Mouse (Mus musculus) lung, embryonic 16.5 days (tissue): ENCODE measurements around the gene Cxcr5. TPM values are rescaled to one million over a fixed set of nuclear protein-coding genes. Genes with fewer than 3 reads are reported as not detected.

Experiments used
- ATAC-seq: fragments of 200-750 bp; cut with Nextera tagmentation; 2 replicates; pipeline ENCODE4 v1.8.0; 2017; ENCODE audit warnings: low read depth, mild to moderate bottlenecking, moderate library complexity
- H3K27ac ChIP-seq: fragments of 300-500 bp; sonication (generic); 2 replicates; pipeline ENCODE4 v1.5.1; 2014; ENCODE audit warnings: mild to moderate bottlenecking, control low read depth, low read length
- H3K27me3 ChIP-seq: fragments of 300-500 bp; sonication (generic); 2 replicates; pipeline ENCODE4 v1.6.1; 2014; ENCODE audit warnings: low read depth, low read length, mixed read lengths; ENCODE audit not compliant: control insufficient read depth, insufficient read depth
- H3K36me3 ChIP-seq: fragments of 300-500 bp; sonication (generic); 2 replicates; pipeline ENCODE4 v1.6.1; 2014; ENCODE audit warnings: low read length; ENCODE audit not compliant: control insufficient read depth, insufficient read depth
- H3K4me1 ChIP-seq: fragments of 300-500 bp; sonication (generic); replicated peaks from 2 replicates; pipeline ENCODE4 v1.6.1; 2014; ENCODE audit warnings: low read length, mixed read lengths; ENCODE audit not compliant: control insufficient read depth, insufficient read depth
- H3K4me2 ChIP-seq: fragments of 300-500 bp; sonication (generic); 2 replicates; pipeline ENCODE4 v1.6.1; 2014; ENCODE audit warnings: low read depth, low read length, control low read depth
- H3K4me3 ChIP-seq: fragments of 300-500 bp; sonication (generic); 2 replicates; pipeline ENCODE4 v1.5.1; 2014; ENCODE audit warnings: mild to moderate bottlenecking, low read length, control low read depth
- H3K9ac ChIP-seq: fragments of 300-500 bp; sonication (generic); 2 replicates; pipeline ENCODE4 v1.6.1; 2014; ENCODE audit warnings: low read length, control low read depth
- H3K9me3 ChIP-seq: fragments of 300-500 bp; sonication (generic); 2 replicates; pipeline ENCODE4 v1.6.1; 2016; ENCODE audit warnings: low read length; ENCODE audit not compliant: control insufficient read depth
- WGBS: fragments of 180-500 bp; shearing (Covaris S2); extraction: QIAGEN DNeasy Blood & Tissue Kit; methylation state at CpG from one replicate; pipeline ENCODE4 v1.1.7; 2014; 5-methylcytosine and 5-hydroxymethylcytosine counted together
- polyA plus RNA-seq: library from polyadenylated mRNA; unstranded; fragments of >200 nt; fragmentation: Nextera tagmentation; extraction: Ambion mirVana; gene quantifications from 2 replicates; pipeline ENCODE4 v1.2.1, GENCODE M21; 2015

Cxcr5 gene
- polyA plus RNA-seq, 1 experiment from 2014 or later: 0.08 TPM

DNA sequence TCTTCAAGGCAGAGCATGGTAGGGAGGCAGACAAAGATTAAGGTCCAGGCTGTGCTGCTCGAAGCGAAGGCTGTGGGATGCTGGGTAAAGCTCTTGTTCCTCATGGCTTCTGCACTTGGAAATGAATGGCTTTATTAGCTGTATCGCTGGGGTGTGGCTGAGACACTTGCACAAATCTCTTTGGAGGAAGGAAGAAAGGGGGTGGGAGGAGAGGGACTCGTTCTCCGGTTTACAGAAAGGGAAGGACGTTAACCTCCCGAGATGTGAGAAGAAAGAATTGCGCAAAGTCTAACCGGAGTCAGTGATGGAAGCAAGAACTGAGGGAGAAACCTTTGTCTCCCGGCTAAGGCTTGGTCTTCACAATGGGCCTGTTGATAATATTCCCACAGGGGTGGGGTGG, 10.5 kb downstream of the Cxcr5 start:
- Histone ChIP-seq H3K27me3 (no peaks in the 10 kb centered on the region), H3K4me3 (no peak overlapping the region), H3K4me1 (no peaks in the 10 kb centered on the region; the same call in 1 of the 2 replicates), H3K4me2 (no peak overlapping the region), H3K27ac (no peak overlapping the region), H3K9me3 (no peaks in the 10 kb centered on the region), H3K9ac (no peak overlapping the region), H3K36me3 (no peaks in the 10 kb centered on the region)
- 80% methylated on average over 10 of the region's 10 CpGs for WGBS
- ATAC-seq: no peak

- Histone ChIP-seq H3K9me3 (no peaks in the 10 kb centered on the region), H3K4me1 (no peaks in the 10 kb centered on the region; the same call in 1 of the 2 replicates), H3K36me3 (no peaks in the 10 kb centered on the region), H3K4me2 (no peak overlapping the region), H3K9ac (no peak overlapping the region), H3K27ac (no peak overlapping the region), H3K27me3 (no peaks in the 10 kb centered on the region), H3K4me3 (no peak overlapping the region)
- 85% methylated on average over 8 of the region's 8 CpGs for WGBS
- no peak for ATAC-seq
Observed at GRCm38 (mm10) chr9:44548412-44549152, 13.1 kb downstream of the Cxcr5 start.

DNA sequence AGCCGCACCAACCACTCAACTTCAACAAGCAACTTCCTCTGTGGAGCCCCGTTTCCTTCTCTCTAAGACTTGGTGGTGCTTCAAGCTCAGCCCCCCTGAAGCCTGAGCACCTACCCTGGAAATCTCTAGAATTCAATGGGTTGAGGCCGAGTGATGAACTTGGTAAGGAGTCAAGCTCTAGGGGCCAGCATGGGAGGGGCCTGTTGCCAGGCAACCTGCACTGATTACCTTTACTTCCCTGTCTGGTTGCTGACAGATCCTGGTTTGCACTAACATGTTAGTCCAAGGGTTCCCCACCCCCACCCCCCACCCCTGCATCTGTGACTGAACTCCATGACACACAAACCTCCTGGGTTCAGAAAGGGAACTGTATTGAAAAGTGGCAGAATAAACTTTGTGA, 16.7 kb downstream of the Cxcr5 start:
- H3K9me3 ChIP-seq: no peaks in the 10 kb centered on the region
- no peak for ATAC-seq
- 64% methylated on average over 3 of the region's 3 CpGs for WGBS
- H3K27me3 ChIP-seq: no peaks in the 10 kb centered on the region
- no peak overlapping the region for H3K4me3 ChIP-seq
- no peaks in the 10 kb centered on the region for H3K36me3 ChIP-seq
- no peak overlapping the region for H3K9ac ChIP-seq
- H3K4me2 ChIP-seq: no peak overlapping the region
- H3K4me1 ChIP-seq: no peaks in the 10 kb centered on the region
- no peak overlapping the region for H3K27ac ChIP-seq

DNA sequence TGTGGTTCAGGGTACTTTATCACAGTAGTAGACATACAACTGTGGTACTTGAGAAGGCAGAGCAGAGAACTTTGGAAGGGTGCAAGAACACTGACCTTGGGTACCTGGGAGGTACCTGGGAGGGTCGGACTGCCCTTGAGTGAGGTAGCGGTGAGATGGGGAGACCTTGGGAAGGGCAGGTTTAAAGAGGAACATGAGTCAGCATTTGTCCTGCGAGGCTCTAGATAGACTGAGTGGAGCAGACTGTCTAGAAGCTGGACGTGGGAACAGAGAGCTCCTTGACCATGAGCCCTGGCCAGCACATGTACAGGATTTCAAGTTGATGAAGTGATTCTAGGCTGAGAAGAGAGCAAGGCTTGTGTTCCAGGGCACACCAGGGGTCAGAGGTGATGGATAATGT, 19.3 kb downstream of the Cxcr5 start:
- no peak overlapping the region for H3K27ac ChIP-seq
- no peak overlapping the region for H3K4me2 ChIP-seq
- 70% methylated on average over 4 of the region's 4 CpGs for WGBS
- no peak overlapping the region for H3K4me3 ChIP-seq
- no peak overlapping the region for H3K9ac ChIP-seq
- H3K27me3 ChIP-seq: no peaks in the 10 kb centered on the region
- H3K36me3 ChIP-seq: no peaks in the 10 kb centered on the region
- ATAC-seq: no peak
- H3K9me3 ChIP-seq: no peaks in the 10 kb centered on the region
- no peaks in the 10 kb centered on the region for H3K4me1 ChIP-seq

- Histone ChIP-seq H3K27ac (no peak overlapping the region), H3K9ac (no peak overlapping the region), H3K4me1 (no peaks in the 10 kb centered on the region), H3K36me3 (no peaks in the 10 kb centered on the region), H3K4me3 (no peak overlapping the region), H3K9me3 (no peaks in the 10 kb centered on the region), H3K27me3 (no peaks in the 10 kb centered on the region), H3K4me2 (no peak overlapping the region)
- ATAC-seq: no peak
- 72% methylated on average over 3 of the region's 3 CpGs for WGBS
Observed at GRCm38 (mm10) chr9:44540676-44541075, 21.0 kb downstream of the Cxcr5 start.

DNA sequence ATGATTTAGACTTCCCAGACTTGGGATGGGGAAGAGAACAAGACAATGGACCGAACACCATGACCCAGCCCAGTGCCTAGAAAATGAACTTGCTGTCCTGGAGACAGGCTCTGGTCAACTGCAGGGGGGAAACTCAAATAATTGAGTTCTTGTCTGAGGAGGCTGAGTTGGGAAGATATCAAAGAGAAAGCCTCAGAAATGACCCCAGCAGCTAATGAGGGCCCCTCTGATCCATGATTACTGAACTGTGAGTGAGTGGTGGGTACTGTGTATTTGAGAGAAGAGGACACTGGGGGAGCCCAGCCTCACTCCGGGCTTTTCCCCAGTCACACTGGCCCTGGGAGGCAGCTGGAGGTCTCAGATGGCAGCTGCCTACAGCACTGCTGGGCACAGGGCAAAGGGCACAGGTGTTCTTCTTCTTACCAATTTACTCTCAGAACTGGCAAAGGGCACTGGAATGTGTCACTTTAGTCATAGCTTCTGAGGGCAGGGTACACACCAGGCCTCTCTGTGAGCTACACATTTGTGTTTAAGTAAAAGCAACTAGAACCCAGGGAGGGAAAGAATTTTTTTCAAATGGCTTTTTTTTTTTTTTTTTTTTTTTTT, 21.8 kb downstream of the Cxcr5 start:
- Histone ChIP-seq H3K9me3 (no peaks in the 10 kb centered on the region), H3K27me3 (no peaks in the 10 kb centered on the region), H3K36me3 (no peaks in the 10 kb centered on the region), H3K4me3 (no peak overlapping the region), H3K27ac (no peak overlapping the region), H3K4me1 (no peaks in the 10 kb centered on the region), H3K4me2 (no peak overlapping the region), H3K9ac (no peak overlapping the region)
- no peak for ATAC-seq
- 66% methylated on average over 2 of the region's 2 CpGs for WGBS

- H3K9me3 ChIP-seq: no peaks in the 10 kb centered on the region
- no peaks in the 10 kb centered on the region for H3K27me3 ChIP-seq
- WGBS: 46% methylated on average over 19 of the region's 19 CpGs
- no peak overlapping the region for H3K4me3 ChIP-seq
- H3K36me3 ChIP-seq: no peaks in the 10 kb centered on the region
- no peaks in the 10 kb centered on the region for H3K4me1 ChIP-seq
- H3K27ac ChIP-seq: no peak overlapping the region
- H3K4me2 ChIP-seq: no peak overlapping the region
- H3K9ac ChIP-seq: no peak overlapping the region
- 0 out of 2 replicates have a peak, but pooled peaks have one; percentile 41 for ATAC-seq
Observed at GRCm38 (mm10) chr9:44537625-44538301, 23.9 kb downstream of the Cxcr5 start.

GRCm38 (mm10) chr9:44532991-44533580, 28.6 kb downstream of the Cxcr5 start:
- no peak for ATAC-seq
- 76% methylated on average over 6 of the region's 6 CpGs for WGBS
- no peak overlapping the region for H3K4me2 ChIP-seq
- no peaks in the 10 kb centered on the region for H3K36me3 ChIP-seq
- no peak overlapping the region for H3K27ac ChIP-seq
- 0 out of 2 replicates have a peak, but pooled peaks cover 3% of the 10 kb centered on the region for H3K9me3 ChIP-seq
- H3K9ac ChIP-seq: no peak overlapping the region
- H3K4me1 ChIP-seq: no peaks in the 10 kb centered on the region
- no peaks in the 10 kb centered on the region for H3K27me3 ChIP-seq
- no peak overlapping the region for H3K4me3 ChIP-seq

GRCm38 (mm10) chr9:44528340-44528739, 33.3 kb downstream of the Cxcr5 start:
- Histone ChIP-seq H3K4me2 (no peak overlapping the region), H3K27ac (no peak overlapping the region), H3K36me3 (no peaks in the 10 kb centered on the region), H3K27me3 (no peaks in the 10 kb centered on the region), H3K4me3 (no peak overlapping the region), H3K4me1 (no peaks in the 10 kb centered on the region), H3K9ac (no peak overlapping the region), H3K9me3 (0 out of 2 replicates have a peak, but pooled peaks cover 3% of the 10 kb centered on the region)
- no peak for ATAC-seq
- 52% methylated on average over 8 of the region's 8 CpGs for WGBS
